Mouse (Mus musculus) left cerebral cortex, postnatal 25 days (tissue): ENCODE results near the gene Gm10295. TPM values are rescaled to one million over a fixed set of nuclear protein-coding genes. Genes with fewer than 3 reads are reported as not detected.
A peak's percentile ranks its signal among the peaks of the same experiment; 100 is the strongest.

ENCODE experiments used
- DNase-seq, 2 experiments: peaks; one replicate each; pipeline ENCODE4 v3.0.0; 2022; ENCODE audit warnings: low spot score in 2 of 2, mixed read lengths in 1 of 2
- intact Hi-C: fragments of 180-260 bp; cut with DNase I; formaldehyde crosslinking; loops from one replicate; pipeline ENCODE4 v1.15.1; 2025
- total RNA-seq, 2 experiments: library from RNA; stranded (reverse); gene quantifications; 2 replicates each; pipeline ENCODE4 v1.2.3; 2021

Gene Gm10295
- total RNA-seq, result not detected

DNA sequence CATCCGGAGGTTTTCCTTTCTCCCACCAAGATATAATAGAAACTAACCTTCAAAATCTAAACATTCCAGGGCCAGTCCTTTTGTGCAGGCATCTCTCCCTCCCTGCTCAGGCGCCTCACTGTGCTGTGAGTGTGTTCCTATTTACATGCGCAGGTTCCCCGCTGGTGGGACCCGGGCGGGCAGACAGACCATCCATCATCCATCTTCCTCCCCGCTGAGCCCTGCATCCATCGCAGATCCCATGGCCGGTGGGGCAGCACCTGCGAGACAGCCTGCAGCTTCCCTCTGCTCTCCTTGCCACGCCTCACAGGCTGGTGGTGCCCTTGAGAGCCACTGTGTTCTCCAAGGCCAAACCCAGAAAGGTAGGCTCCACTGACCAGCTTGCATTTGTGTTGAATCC is at the start of gene Gm10295:
TSS of gene Gm10295 (minus strand) at position 122 of the 400 bp plus-strand sequence.
- DNase-seq, result no peak
- intact Hi-C loops, result no loop called here

DNA sequence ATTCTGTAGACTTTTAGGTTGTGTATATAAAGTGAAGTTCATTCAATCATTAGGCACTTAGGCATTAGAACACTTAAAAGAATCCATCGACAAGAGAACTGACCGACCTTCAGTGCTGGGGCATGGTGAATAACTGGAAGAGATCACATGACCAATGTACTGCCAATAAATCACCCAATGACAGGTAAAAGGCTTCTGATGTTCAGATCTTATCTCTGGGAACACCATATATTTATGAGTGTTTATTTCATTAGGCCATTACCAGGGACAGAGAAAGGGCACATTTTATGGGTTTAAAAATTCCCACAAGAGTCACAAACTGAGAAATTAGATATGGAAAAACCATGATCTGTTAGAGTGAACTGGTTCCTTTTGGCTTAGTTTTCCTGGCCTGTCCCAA is 49.7 kb upstream of the Gm10295 start:
- no peak for DNase-seq
- intact Hi-C loops, result no loop called here

DNA sequence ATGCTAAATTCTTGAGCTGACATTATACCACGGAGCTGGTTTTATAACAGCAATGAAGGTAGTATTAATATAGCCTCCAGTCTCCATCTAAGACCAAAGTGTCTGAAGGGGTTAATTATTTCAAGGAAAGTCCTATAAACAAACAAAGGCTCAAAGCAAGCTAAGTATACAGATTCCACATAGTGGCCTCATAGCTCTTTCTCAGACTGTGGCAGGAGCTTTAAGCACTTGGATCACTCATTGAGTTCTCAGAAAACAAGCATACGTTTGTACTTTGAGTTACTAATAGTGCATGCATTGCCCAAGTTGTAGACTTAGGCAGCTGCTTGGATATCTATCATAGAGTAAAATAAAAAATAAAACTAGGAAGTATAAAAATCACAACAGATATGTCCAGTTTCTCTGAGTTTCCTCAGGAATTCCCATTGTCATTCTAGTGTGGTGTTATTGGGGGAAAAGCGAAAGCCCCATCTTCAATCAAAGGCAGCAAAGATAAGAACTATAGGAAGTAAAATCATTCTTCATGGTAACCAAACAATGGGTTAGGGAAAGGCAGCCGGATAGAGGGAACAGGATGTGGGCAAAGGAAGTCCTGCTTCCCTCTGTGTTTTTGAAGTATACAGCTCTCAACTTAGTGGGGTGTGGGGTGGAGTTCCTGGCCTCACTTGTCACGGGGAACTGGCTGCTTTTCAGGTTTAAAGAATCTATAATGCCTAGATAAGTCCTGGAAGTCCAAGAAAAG is 48.8 kb upstream of the Gm10295 start:
- DNase-seq, result no peak
- intact Hi-C loops, result no loop called here

DNA sequence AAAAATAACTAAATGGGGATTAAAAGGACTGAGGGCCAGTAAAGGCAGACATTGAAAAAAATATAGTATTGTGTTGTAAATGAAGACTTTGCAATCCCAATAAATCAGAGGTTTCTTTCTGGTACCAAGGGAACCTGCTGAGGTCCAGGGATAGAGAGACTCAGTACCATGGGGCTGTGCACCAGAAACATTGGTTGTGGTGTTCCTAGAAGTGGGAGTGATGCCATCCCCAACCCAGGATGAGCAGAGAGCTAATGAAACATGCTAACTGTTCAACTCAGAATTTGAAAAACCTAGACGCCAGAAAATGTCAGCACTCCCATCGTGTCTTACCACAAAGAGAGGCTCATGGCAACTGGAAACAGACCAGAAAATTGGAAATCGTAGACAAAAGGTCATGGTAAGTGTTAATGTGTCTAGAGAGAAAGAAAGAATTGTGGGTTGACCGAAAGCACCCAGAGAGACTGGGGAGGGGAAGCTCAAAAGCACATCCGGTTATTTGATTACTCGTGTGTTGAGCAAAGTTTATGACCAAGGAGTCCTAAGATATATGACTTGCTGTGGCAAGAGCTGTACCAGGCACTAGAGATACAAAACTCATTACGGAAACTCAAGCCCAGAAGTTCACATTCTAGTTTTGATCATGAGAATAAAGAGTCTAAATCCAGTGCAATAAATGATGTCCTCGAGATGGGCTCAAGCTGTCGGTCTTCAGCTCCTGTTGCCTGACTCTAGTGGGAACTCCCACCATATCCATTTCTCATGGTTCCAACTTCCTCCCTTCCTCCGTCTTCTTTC is 47.9 kb upstream of the Gm10295 start:
- intact Hi-C loops, result no loop called here
- DNase-seq, result no peak

DNA sequence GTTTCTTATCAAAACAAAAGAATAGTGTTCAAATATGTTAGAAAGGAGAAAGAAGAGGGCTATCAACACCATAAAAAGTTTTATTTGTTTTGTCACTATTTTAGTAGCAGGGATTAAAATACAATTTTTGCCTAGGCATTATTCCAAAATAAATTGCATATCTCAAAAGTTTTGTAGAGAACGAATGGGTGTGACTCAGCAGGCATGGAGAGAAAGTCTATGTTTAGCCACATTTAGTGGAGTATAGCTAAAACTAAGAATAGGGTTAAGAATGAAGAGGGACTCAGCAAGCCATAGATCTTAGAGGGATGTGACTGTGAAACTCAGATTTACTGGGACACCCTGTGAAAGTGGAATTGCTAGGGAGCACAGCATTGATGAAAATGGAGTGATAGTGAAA is 47.1 kb upstream of the Gm10295 start:
- intact Hi-C loops, result no loop called here
- peak in 1 of 2 experiments; percentile 6 for DNase-seq

DNA sequence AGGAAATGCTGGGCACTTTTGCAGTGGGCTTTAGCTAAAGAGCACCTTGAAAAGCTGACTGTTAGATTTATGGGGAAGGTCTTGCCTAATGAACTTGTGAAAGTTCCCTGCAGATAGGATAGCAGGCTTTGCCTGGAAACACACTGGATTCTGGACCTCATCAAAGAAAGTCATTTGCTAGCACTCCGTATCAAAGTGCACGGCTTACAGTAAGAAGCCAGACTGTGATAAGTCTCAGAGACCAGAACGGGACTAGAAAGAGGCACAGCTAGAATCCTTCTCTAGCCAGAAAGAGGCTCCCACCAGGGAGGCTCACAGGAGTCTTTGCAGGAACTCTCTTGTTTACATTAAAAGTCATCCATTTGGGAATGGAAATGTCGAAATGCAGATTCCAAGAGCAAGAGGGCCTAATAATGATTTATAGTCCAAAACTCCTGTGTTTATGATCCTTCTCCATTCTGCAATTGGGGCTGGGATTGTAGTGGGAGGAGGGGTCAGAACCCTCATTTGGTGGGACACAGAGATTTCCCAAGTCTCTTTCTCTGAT is 41.6 kb upstream of the Gm10295 start:
- intact Hi-C loops, result no loop called here
- no peak for DNase-seq

DNA sequence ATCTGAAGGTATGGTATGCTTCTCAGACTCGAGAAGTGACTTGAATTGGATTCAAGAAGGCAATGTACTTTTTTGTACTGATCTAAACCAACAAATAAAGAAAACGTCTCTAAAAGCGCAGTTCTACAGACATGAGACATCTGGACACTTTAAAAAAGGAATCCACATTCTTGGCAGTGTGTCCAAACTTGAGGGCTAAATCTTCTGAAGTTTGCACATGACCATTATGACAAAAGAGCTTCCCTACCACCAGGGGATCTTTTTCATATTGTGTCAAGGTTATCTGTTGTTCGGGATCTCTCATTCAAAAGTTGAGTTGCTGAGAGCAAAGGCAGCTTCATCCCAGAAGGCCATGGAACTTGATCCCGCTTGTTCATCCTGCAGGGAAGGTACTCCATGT is 40.0 kb upstream of the Gm10295 start:
- DNase-seq, result peak in 1 of 2 experiments; percentile 11
- intact Hi-C loops, result no loop called here

DNA sequence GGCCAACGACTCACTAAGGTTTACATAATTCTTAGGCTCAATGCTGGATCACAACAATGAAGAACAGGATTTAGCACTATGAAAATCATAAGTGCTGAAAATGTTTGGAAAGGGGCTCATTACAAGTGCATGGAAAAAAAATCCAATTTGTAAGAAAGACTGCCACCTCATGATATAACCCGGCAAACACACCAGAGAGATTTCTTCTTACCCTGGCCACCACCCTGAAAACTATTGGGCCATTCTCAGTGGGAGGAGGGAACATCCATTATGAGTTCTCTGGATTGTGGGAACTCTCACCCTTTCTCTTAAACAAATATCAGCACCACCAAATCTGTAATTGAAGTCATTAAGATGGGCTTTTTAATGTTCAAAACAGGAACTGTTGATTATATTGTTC is 39.0 kb upstream of the Gm10295 start:
- DNase-seq, result no peak
- intact Hi-C loops, result no loop called here

DNA sequence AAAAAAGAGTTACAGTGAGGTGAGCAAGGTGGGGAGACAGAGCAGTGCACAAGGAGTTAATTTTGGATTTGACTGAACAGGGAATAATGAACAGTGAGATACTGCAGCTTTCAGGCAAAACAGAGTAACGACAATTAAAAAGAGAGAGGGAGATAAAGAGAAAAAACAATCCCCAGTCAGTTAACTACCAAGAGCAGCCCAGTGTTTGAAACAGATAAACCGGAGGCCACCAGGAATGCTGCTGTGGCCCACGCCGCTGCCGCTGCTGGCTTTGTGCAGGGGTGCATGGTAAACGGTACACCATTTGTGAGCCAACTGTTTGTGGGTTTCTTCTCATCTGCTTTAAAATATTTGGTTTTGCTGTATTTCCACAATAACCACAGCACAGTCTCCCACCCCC is 34.8 kb upstream of the Gm10295 start:
- intact Hi-C loops, result loop anchor here (10.0 kb wide), 1 partner anchor 1041 kb away; no protein-coding TSS in a partner anchor
- DNase-seq, result no peak

DNA sequence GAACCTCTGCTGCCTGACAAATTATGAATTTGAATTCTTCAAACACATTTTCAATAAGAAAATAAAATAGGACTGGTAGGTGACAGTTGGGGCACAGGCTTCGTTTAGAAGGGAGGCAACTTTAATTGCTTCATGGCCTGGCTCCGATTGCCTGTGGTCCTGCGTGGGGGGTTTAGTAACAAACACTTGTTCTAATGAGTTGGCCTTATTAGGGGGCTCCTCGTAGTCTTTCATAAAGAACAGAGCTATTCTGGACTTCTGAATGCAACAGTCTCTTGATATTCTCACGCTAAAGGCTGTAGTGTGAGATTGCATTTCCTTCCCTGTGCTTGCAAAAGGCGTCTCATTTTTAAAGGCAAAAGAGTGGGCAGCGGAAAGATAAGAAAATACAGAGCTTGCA is 33.6 kb upstream of the Gm10295 start:
- intact Hi-C loops, result loop anchor here (5.0 to 10.0 kb wide), 2 partner anchors 482 to 1040 kb away; no protein-coding TSS in a partner anchor
- no peak for DNase-seq

DNA sequence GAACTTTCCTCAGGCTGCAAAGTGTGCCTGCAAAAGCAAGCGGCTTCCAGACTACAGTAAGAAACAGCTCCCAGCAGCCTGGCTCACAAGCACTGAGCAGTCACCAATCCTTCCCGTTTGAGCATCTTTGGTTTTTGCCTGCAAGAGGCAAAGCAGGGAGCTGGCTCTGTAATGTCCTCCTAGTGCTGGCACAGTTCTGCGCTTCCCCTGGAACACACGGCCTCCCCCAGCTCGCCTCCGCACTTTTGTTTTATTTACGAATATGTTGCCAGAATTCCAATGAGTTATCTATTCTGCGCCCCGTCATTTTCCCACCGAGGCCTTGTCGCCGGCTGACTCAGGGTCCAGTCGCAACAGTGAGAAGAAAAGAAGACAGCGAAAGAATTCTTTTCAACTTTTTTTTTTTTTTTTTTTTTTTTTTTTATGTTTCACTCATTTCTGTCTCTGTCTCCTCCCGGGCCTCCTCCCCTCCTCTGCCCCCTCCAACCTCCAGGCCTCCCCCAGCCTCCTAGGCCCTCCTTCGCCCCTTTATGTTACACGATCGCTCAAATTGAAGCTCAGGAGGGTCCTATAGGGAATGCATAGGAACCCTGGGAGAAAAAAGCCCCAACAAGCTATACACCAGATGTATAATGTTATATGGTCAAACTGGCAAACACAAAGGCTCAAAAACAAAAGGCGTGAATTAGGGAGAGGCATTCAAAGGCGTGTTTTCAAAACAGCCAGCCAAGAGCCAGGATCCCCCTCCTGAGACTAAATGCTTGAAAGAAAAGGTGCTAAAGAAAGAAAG is 32.3 kb upstream of the Gm10295 start:
- intact Hi-C loops, result loop anchor here (5.0 to 10.0 kb wide), 2 partner anchors 484 to 1039 kb away; no protein-coding TSS in a partner anchor
- peak; percentile 28 to 29 for DNase-seq

DNA sequence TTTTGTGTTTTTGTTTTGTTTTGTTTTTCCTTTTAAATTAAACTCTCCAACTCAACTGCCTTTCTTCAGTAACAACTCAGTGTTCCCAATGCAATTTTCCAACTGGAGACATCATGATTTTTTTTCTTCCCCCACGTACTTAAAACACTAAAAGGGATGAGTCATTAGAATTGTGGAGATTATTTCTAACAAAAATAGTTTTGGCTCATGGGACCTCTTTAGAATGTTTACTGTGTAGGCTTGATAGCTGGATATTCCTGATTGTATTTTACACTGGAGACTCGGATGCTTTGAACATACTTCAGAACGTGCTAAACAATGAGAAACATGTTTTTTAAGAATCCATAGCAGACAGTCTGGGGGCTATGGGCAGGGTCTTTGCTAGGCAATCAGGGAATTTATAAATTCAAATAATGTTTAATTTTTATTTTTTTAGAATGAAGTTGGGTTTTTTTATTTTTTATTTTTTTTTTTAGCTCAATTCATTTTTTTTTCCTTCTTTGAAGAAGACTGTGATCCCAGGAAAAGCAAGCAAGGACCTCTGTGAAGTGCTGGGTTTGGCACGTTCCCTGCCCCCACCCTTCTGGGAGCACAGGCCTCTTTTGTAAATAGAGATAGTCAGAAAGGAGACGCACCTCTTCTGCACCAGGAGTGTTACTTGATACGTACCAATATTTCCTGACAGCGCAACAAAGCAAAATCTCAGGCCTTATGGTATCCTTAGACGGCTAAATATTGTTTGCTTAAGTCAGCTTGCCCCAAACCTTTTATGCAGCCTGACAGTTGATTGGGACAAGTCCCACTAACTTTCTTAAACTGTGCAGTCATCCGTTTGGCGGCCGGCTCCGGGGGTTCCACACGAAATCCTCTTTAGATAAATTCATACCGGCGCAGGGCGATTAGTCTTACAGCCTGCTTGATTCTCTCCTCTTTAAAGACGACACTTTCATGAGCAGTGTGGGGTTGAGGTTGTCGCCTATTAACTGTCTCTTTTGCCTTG is 28.8 kb upstream of the Gm10295 start:
- intact Hi-C loops, result loop anchor here (1.0 to 10.0 kb wide), 3 partner anchors 32 to 1035 kb away; no protein-coding TSS in a partner anchor
- DNase-seq, result no peak

DNA sequence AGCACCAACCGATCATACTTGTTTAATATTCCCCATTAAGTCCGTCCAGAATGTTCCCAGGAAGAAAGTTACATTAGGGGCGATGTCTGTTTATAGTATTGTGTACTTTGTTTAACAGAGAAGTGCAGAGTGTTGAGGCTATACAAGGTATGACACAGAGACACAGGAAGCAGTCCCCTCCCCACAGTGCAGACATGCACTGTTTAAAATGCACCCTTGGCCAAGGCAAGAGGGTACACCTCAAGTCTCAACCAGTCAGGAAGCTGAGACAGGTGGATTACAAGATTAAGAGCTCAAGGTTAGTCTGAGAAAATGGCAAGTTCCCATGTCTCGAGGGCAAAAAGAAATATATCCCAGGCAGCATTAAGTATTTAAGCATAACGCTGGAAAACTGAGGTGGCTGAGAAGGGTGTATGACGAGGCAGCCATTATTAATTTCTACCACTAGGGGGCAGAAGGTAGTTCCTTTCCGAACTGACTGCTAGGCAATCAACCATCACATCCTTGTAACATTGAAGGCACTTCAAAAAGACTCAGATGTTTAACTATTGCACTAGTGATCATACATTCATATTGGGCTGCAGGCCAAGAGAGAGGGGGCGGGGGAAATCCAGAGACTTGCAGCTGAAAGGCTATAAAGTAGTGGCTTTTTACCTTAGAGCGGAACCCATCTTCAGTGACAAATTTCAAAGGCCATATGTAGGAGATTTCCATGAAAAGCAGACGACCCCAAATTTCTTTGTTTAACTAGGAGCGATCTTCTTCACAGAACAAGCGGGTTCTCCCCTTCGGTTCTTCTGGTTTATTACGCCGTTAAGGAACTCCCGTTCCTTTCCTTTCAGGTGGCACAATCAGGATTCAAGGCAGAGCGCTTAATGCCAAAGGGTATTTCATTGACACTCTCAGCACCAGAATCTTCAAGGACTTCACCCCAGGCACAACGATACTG is 27.8 kb upstream of the Gm10295 start:
- intact Hi-C loops, result loop anchor here (1.0 kb wide), 1 partner anchor 33 kb away; no protein-coding TSS in a partner anchor
- peak; percentile 24 to 42 for DNase-seq

DNA sequence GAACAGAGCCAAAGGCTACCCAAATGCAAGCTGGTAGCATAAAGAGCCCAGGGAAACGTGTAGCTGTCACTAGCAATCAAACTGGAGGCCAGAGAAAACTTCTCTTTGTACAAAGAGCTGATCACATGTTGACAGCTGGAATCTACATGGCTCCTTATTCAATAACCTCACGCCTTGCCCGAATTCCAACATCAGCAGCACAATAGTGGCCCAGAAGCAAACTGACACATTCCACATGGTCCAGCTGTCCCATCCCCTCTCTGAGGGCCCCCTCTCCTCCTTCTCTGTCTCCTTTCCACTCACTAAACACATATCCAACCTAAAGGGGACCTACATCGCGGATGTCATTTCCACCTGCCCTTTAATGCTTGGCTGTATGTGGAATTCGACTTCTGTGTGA is 26.7 kb upstream of the Gm10295 start:
- no peak for DNase-seq
- intact Hi-C loops, result no loop called here

DNA sequence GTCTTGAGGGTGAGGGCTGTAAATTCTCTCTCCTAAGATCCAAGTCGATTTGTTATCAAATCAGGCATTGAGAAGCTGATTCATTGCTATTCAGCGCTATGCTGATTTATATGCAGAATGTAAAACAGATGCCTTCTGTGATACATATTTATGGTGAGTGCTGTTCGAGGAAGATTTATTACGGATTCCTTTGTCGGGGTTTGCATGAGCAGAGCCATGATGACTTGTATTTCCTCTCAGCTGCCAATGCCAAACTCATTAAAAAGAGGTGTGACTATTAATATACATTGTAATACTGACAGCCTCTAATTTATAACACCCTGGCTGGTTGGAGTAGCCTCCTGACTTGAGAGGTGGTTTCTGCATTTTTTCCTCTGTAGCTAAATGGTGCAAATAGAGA is 22.8 kb upstream of the Gm10295 start:
- intact Hi-C loops, result no loop called here
- peak in 1 of 2 experiments; percentile 19 for DNase-seq

DNA sequence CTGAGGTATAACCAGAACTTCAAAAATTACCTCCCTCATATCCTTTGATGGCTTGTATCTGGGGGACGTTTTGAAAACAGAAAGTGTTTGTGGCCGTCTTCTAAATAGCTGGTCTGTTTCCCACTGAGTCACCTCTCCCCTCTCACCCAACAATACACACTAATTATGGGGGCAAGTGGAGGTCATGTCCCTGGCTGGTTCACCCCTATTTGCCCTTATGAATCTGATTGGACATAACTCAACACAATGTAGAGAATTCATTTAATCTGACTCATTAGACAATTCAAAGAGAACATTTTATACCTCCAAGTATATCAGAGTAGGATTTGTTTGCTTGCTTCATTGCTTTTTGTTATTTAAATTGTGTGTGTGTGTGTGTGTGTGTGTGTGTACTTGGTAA is 20.6 kb upstream of the Gm10295 start:
- intact Hi-C loops, result no loop called here
- no peak for DNase-seq

DNA sequence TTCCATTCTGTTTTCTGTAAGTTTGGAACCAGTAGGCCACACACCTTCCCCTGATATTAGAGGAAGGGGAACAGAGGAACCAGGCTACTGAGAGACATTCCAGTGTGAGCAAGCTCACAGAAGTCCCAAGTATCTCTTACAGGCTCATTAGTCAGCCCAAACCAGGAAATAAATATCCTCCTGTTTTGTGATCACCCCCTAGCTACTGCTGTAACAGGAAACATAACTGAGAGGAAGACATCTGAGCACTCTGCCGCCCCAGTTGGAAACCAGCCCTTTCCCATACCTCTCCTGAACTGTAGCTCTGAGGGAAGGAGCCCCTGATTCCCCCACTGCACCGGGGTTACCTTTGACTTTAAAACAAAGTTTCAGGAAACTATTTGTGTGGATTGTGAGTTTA is 19.5 kb upstream of the Gm10295 start:
- intact Hi-C loops, result no loop called here
- no peak for DNase-seq
